Mouse (Mus musculus): Measurements from ENCODE around the gene Pgm3.

Pgm3 gene

DNA sequence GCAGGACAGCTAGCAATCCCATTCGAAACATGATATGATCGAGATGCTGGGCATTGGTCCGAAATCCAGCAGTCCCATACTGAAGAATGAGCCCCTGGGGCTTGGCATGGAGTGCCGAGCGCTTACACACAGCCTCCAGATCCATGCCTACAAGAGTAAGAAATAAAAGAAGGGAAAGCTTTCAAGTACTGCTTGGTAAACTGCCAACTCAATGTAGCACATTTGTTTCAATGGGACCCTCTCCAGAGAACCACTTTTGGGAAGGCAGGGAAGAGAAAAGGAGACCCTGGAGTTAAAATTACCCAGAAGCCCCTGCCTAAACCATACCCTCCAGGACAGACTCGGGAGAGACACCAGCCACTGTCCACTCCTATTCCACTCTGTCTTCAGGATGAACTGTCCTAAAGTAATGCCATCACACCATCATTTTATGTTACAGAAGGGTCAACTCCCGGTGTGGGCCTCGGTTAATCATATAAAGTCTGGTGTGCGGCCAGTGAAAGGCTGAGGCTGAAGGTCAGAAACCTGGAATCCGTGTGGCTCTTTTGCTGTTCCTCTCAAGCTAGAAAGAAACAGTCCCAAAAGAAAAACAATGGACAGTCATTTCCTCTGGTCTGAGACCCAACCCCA is 1.3 kb downstream of the Pgm3 start:
- DNase-seq (ENCODE audit: low read depth, low spot score): no peak

DNA sequence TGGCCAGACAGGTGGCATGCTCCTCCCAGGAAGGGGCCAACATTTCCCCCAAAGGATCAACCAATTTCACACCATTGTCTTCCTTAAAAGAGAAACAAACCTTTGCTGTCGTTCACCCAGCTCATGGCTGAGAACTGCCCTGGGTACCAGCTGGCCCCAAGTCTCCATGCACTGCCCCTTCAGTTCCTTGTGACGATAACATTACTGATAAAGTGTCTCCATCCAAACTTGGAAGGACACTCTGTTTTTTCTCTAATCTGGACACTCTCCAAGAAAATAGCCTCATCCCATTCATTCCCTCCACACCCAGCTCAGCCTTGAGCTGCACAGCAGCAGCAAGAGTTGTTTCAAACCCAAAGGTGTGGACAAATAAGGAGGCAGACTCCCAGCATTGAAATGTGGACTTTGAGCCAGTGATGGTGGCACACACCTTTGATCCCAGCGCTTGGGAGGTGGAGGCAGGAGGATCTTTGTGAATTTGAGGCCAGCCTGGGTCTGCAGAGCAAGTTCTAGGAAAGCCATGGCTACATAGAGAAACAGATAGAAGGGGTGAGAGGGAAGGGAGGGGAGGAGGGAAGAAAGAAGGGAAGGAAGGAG is 2.2 kb downstream of the Pgm3 start:
- no peak for DNase-seq (ENCODE audit: low read depth, low spot score)

DNA sequence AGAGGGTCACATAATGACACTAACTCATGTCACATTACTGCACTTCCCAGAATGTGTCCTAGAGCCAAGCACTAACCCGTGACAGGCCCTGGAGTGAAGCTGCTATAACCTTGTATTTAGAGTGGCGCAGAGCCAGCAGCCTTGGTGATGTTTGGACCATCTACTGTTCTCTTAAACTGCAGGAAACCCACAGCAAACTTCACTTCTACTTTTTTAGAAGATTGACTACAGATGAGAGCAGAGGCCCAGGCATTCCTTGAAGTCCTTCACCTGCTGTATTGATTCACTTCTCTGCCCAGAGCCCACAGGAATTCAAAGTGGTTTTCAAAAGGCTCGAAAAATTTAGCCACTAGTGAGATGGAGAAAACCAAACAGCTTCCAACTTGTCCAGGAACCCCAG is 11.1 kb downstream of the Pgm3 start:
- DNase-seq (ENCODE audit: low read depth, low spot score): no peak

GRCm38 (mm10) chr9:86554641-86555040 is 17.0 kb downstream of the Pgm3 start:
- no peak for DNase-seq (ENCODE audit: low read depth, low spot score)

DNA sequence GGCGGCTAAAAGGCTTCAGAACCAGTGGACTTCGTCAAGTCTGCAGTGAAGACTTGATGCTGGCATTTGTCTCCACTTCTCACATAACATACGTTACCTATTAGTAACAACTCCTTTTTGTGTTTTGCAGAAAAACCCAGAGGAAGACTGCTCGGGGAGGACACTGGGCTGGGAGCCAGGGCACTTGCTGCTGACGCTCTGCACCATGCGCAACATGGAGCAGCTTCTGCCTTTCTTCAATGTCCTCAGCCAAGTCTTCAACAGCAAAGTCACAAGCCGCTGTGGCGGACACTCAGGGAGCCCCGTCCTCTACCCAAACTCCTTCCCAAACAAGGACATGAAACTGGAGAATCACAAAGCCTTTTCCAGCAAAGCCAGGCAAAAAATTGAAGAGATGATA is 17.8 kb downstream of the Pgm3 start:
- no peak for DNase-seq (ENCODE audit: low read depth, low spot score)

DNA sequence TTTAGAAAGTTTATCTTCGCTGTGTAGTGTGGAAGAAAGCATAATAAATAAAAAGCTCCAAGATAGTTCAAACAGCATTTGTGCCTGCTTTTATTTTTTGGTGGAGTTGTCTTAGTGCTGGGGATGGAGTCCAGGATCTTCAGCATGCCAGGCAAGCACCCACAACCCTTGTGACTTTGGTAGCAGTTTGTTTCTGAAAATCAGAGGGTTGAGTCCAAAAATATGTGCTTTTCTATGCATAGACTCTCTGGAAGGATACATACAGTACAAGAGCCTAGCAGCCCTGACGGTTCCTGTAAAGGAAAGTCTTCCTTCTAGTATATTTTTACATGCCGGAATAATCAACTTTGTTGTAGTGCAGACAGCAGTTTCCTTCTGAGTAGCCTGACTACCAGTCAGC is 20.9 kb downstream of the Pgm3 start:
- no peak for DNase-seq (ENCODE audit: low read depth, low spot score)

DNA sequence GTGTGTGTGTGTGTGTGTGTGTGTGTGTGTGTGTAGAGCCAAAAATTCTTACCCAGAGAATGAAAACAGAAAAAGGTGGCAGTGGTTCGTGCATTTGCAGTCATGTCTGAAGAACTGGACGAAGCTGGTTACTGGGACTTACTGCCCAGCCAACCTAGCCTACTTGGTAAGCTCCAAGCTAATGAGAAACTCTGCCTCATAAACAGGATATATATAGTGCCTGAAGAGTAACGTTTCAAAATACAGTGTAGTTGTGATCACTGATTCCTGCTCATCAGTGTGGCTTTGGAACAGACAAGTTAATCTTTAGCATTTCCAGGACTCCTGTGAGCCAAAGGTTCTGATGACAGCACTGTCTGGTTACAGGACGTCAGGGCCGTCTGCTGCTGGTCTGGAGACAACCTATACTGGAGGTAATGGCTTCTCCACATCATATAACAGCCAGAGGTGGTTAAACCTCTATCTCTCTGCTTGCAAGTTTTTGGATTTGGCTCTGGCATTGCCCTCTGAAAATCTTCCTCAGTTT is 21.9 kb downstream of the Pgm3 start:
- DNase-seq (ENCODE audit: low read depth, low spot score): no peak

DNA sequence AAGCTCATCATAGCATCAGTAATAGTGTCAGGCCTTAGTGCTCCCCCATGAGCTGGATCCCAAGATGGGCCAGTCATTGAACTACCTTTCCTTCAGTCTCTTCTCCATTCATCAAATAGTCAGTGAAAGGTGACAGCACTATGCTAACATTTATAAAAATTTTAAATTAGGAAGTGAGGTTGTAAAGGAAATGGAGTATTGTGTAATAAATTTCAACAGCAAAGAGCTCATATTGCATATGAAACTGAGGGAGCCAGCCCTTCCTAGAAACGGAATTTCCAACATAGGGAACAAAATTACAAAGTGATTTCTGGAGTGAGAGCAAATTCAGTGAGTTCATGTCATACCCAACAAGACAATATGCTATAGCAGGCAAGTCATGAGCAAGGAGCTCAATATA is 27.1 kb downstream of the Pgm3 start:
- no peak for DNase-seq (ENCODE audit: low read depth, low spot score)

- DNase-seq (ENCODE audit: low read depth, low spot score): no peak
Observed at GRCm38 (mm10) chr9:86543451-86543850, 28.2 kb downstream of the Pgm3 start.

DNA sequence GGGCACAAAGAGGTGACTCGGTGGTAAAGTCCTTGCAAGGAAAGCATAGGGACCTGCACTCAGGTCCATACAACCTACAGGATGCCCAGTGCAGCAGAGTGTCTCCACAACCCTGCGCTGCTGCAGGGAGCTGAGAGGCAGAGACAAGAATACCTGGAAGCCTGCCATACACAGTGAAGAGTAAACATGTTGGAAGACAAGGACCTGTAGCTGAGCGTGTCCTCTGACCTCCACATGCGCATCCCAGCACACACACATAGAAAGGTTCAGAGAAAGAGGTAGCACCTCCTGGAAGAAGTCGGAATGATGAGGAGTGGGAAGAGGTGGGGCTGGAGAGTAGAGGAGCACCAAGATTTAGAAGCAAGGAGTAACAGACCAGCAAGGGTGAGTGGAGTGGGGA is 37.6 kb downstream of the Pgm3 start:
- no peak for DNase-seq (ENCODE audit: low read depth, low spot score)

- DNase-seq (ENCODE audit: low read depth, low spot score): no peak
Observed at GRCm38 (mm10) chr9:86525600-86525999, 46.0 kb downstream of the Pgm3 start.

DNA sequence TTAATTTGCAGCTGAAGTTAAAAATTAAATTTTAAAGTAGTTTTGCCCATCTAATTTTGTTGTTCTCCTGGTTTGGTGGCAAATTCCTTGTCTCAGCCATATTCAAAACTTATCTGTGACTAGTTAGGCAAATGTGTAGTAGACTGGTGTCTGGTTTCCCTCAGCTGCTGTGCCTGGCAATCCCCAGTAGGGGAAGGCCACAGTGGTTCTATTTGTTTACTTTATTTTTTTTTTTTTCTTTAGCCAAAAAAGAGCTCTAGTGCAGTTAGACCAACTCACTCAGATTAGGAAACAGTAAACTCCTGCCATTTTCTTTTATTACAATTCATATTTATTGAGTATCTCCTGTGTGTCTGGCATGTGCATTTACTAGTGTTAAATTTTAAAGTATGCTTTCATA is 49.3 kb downstream of the Pgm3 start:
- peak; percentile 23 for DNase-seq (ENCODE audit: low read depth, low spot score)

GRCm38 (mm10) chr9:86514798-86515197 is 56.8 kb downstream of the Pgm3 start:
- DNase-seq (ENCODE audit: low read depth, low spot score): no peak

- no peak for DNase-seq (ENCODE audit: low read depth, low spot score)
Observed at GRCm38 (mm10) chr9:86514390-86514789, 57.3 kb downstream of the Pgm3 start.

DNA sequence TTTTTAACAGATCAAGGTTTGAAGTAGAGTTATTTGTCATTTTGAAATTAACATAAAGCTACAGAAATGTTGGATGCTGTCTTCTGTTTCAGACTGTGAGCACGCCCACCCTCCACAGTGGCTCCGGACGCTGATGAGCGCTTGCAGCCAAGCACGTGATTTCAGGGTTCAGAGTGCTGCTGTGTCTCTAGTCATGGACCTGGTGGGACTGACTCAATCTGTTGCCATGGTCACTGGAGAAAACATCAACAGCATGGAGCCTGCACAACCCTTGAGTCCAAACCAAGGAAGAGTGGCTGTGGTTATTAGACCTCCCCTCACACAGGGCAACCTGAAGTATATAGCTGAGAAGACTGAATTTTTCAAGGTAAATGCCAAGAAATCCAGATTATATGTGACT is 57.9 kb downstream of the Pgm3 start:
- no peak for DNase-seq (ENCODE audit: low read depth, low spot score)

- DNase-seq (ENCODE audit: low read depth, low spot score): no peak
Observed at GRCm38 (mm10) chr9:86507437-86507836, 64.2 kb downstream of the Pgm3 start.

Measured in A20 (cell line).